Mouse (Mus musculus): ENCODE results near the gene Rapgef6. TPM values are rescaled to one million over a fixed set of nuclear protein-coding genes. Genes with fewer than 3 reads are reported as not detected.

The Rapgef6 gene
- total and polyA plus RNA-seq, 2 experiments from 2014 or later, result 23.5 to 64.5 TPM

DNA sequence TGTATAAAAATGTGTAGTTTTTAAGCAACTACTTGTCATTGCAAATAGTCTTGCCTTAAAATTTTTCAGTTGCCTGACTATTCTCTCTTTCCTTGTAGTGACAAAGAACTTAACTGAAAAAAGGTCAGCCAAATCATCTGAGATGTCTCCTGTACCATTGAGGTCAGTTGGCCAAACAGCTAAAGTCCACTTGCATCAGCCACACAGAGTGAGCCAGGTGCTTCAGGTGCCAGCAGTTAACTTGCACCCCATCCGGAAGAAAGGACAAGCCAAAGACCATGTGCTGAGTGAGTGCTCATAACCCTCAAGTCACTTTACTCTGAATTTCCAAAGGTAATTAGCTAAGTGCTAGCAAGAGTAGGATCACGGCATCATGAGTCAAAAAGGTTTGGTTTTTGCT, 156.5 kb downstream of the Rapgef6 start:
- Histone ChIP-seq H3K27me3 (ENCODE audit: insufficient read depth, low read length) (no peaks in the 10 kb centered on the region), H3K9ac (no peak overlapping the region), H3K27ac (ENCODE audit: low read depth, low read length) (no peak overlapping the region), H3K36me3 (ENCODE audit: insufficient read depth) (peaks cover 37% of the 10 kb centered on the region), H3K9me3 (ENCODE audit: low read length) (no peaks in the 10 kb centered on the region), H3K4me2 (ENCODE audit: low read depth) (no peak overlapping the region), H3K4me3 (ENCODE audit: low read depth, low read length) (no peak overlapping the region), H3K4me1 (ENCODE audit: insufficient read depth) (no peaks in the 10 kb centered on the region)
- ATAC-seq (no peak), DNase-seq (no peak)
- no peak for TF ChIP-seq CTCF (IDR thresholded peaks at IDR 0.05; ENCODE audit: low read depth)
- 94% methylated on average over 2 of the region's 2 CpGs for WGBS

DNA sequence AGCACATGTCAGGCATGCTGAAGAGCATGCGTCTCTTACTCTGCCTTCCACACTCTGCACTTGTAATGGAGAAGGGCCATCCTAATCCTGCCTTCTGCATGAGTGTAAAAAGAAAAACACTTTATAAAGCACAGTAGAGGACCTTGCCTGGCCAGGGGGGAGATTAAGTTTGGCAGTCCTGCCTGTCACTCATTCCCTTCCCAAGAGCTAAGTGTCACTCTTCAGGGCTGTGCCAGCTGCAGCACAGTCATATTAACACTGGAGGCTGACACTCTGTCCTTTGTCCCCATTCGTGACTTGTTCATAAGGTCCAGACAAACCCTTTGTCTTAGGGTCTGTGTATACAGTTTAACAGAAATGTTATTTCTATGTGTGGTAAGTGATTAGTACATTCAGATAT, 162.2 kb downstream of the Rapgef6 start:
- ATAC-seq, result no peak
- DNase-seq, result no peak
- H3K36me3 ChIP-seq (ENCODE audit: insufficient read depth), result peaks cover 51% of the 10 kb centered on the region

DNA sequence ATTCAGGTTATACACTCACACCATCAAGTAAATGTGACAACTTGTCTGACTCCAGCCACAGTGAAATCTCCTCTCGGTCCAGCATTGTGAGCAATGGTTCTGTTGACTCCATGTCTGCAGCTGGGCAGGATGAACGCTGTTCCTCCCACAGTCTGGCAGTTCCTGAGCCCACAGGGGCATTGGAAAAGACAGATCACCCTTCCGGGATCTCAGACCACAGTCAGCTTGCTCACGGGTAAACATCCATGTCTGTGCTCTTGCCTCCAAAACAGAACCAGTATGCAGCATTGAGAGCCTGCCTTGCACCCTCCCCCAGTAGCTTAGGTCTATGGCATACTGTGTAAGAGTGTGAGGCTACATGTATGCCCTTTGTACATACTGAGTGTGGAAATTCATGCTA, 167.5 kb downstream of the Rapgef6 start:
- Histone ChIP-seq H3K4me3 (ENCODE audit: low read depth, low read length) (no peak overlapping the region), H3K9ac (no peak overlapping the region), H3K27me3 (ENCODE audit: insufficient read depth, low read length) (no peaks in the 10 kb centered on the region), H3K36me3 (ENCODE audit: insufficient read depth) (peaks cover 47% of the 10 kb centered on the region), H3K4me1 (ENCODE audit: insufficient read depth) (no peaks in the 10 kb centered on the region), H3K27ac (ENCODE audit: low read depth, low read length) (no peak overlapping the region), H3K9me3 (ENCODE audit: low read length) (no peaks in the 10 kb centered on the region), H3K4me2 (ENCODE audit: low read depth) (no peak overlapping the region)
- 86% methylated on average over 4 of the region's 4 CpGs for WGBS
- no peak for DNase-seq
- no peak for ATAC-seq
- TF ChIP-seq CTCF (IDR thresholded peaks at IDR 0.05; ENCODE audit: low read depth), result no peak

More for the DNA sequence above, 162.2 kb downstream of the Rapgef6 start:
- 64% methylated on average over 2 of the region's 2 CpGs for WGBS
- Histone ChIP-seq H3K4me1 (ENCODE audit: insufficient read depth) (no peaks in the 10 kb centered on the region), H3K4me2 (ENCODE audit: low read depth) (no peak overlapping the region), H3K9ac (no peak overlapping the region), H3K4me3 (ENCODE audit: low read depth, low read length) (no peak overlapping the region), H3K9me3 (ENCODE audit: low read length) (no peaks in the 10 kb centered on the region), H3K27ac (ENCODE audit: low read depth, low read length) (no peak overlapping the region), H3K27me3 (ENCODE audit: insufficient read depth, low read length) (no peaks in the 10 kb centered on the region)
- TF ChIP-seq CTCF (IDR thresholded peaks at IDR 0.05; ENCODE audit: low read depth), result no peak

GRCm38 (mm10) chr11:54691179-54691578, 168.5 kb downstream of the Rapgef6 start:
- Histone ChIP-seq H3K27ac (ENCODE audit: low read depth, low read length) (no peak overlapping the region), H3K4me2 (ENCODE audit: low read depth) (no peak overlapping the region), H3K27me3 (ENCODE audit: insufficient read depth, low read length) (no peaks in the 10 kb centered on the region), H3K9ac (no peak overlapping the region), H3K4me1 (ENCODE audit: insufficient read depth) (no peaks in the 10 kb centered on the region), H3K36me3 (ENCODE audit: insufficient read depth) (peaks cover 47% of the 10 kb centered on the region), H3K4me3 (ENCODE audit: low read depth, low read length) (no peak overlapping the region), H3K9me3 (ENCODE audit: low read length) (no peaks in the 10 kb centered on the region)
- ATAC-seq (no peak), DNase-seq (no peak)
- TF ChIP-seq CTCF (IDR thresholded peaks at IDR 0.05; ENCODE audit: low read depth), result no peak
- 85% methylated on average over 4 of the region's 4 CpGs for whole genome bisulfite sequencing

DNA sequence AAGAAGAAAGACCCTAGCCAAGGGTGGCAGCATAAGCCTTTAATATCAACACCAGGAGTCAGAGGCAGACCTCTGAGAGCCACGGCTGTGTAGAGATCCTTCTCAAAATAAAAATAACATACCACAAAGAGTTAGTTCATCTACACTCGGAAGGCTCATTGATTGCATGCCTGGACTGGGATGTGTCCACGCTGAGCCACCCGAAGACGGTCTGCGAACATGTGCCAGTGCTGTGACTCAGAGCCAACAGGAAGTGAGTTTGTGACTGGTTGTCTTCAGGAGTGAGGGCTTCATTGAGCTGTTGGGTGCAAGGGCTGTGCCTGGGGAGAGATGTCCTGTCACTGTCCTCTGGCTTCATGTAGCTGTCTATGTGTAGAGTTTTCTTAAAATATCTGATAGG, 171.0 kb downstream of the Rapgef6 start:
- ATAC-seq (no peak), DNase-seq (no peak)
- no peak for TF ChIP-seq CTCF (IDR thresholded peaks at IDR 0.05; ENCODE audit: low read depth)
- Histone ChIP-seq H3K27ac (ENCODE audit: low read depth, low read length) (no peak overlapping the region), H3K27me3 (ENCODE audit: insufficient read depth, low read length) (no peaks in the 10 kb centered on the region), H3K4me3 (ENCODE audit: low read depth, low read length) (no peak overlapping the region), H3K36me3 (ENCODE audit: insufficient read depth) (peaks cover 52% of the 10 kb centered on the region), H3K4me2 (ENCODE audit: low read depth) (no peak overlapping the region), H3K9ac (no peak overlapping the region), H3K4me1 (ENCODE audit: insufficient read depth) (no peaks in the 10 kb centered on the region), H3K9me3 (ENCODE audit: low read length) (no peaks in the 10 kb centered on the region)
- 87% methylated on average over 6 of the region's 6 CpGs for WGBS

DNA sequence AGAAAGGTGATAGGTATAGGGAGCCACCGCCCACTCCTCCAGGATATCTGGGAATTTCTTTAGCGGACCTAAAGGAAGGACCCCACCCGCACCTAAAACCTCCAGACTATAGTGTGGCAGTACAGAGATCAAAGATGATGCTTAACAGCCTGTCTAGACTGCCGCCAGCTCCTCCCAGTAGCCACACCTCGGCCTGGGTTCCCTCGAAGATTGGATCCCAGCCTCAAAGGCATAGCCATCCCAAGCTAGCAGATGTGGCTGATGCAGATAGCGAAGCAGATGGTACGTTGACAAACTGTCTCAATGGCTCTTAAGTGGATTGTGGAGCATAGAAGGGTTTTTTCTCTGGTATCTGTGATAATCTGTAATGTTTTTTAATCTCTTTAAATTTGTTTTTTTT, 171.6 kb downstream of the Rapgef6 start:
- Histone ChIP-seq H3K27ac (ENCODE audit: low read depth, low read length) (no peak overlapping the region), H3K4me2 (ENCODE audit: low read depth) (no peak overlapping the region), H3K9me3 (ENCODE audit: low read length) (no peaks in the 10 kb centered on the region), H3K9ac (no peak overlapping the region), H3K4me3 (ENCODE audit: low read depth, low read length) (no peak overlapping the region), H3K36me3 (ENCODE audit: insufficient read depth) (peaks cover 47% of the 10 kb centered on the region), H3K4me1 (ENCODE audit: insufficient read depth) (no peaks in the 10 kb centered on the region), H3K27me3 (ENCODE audit: insufficient read depth, low read length) (no peaks in the 10 kb centered on the region)
- TF ChIP-seq CTCF (IDR thresholded peaks at IDR 0.05; ENCODE audit: low read depth), result no peak
- WGBS, result 80% methylated on average over 8 of the region's 8 CpGs
- DNase-seq (no peak), ATAC-seq (no peak)

DNA sequence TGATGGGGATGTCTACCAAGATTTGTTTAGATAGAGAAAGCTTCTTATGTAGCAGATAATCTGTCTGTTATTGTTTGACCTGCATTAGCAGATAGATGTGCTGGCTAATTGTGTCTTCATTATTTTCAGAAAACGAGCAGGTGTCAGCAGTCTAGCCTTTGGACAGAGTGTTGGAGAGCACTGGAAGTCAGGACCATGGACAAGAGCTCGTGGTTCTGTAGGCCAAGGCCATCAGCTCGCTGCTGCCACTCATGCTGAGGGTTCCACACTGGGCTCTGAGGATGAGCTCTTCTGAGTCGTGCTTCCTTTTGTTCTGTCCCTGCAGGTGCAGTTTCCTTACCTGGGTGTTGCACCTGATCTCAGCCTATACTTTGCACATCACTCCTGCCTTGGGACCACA, 173.3 kb downstream of the Rapgef6 start:
- H3K4me3 ChIP-seq (ENCODE audit: low read depth, low read length), result no peak overlapping the region
- TF ChIP-seq CTCF (IDR thresholded peaks at IDR 0.05; ENCODE audit: low read depth), result no peak
- no peak overlapping the region for H3K4me2 ChIP-seq (ENCODE audit: low read depth)
- no peak for ATAC-seq
- H3K27ac ChIP-seq (ENCODE audit: low read depth, low read length), result no peak overlapping the region
- WGBS, result 68% methylated on average over 4 of the region's 4 CpGs
- no peak overlapping the region for H3K9ac ChIP-seq
- no peaks in the 10 kb centered on the region for H3K4me1 ChIP-seq (ENCODE audit: insufficient read depth)
- H3K36me3 ChIP-seq (ENCODE audit: insufficient read depth), result peaks cover 36% of the 10 kb centered on the region
- no peaks in the 10 kb centered on the region for H3K27me3 ChIP-seq (ENCODE audit: insufficient read depth, low read length)
- DNase-seq, result no peak
- no peaks in the 10 kb centered on the region for H3K9me3 ChIP-seq (ENCODE audit: low read length)

DNA sequence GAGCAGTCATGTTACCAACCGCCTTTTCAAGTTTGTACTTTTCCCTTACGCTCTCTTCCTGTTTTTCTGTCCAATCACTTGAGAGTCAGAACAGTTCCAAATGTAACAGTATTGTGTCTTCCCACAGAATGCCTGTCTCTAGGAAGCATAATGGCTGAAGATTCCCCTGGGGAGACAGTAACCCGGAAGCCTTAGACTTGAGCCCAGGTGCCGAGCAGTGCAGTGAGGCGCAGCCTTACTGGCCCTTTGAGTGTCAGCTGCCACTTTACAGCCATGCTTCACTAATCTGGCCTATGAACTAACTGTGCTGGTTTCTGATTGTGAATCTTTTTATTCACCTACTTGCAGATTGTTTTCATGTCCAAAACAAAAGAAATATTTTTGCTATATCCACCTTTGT, 175.0 kb downstream of the Rapgef6 start:
- ATAC-seq (no peak), DNase-seq (no peak)
- Histone ChIP-seq H3K9me3 (ENCODE audit: low read length) (no peaks in the 10 kb centered on the region), H3K4me3 (ENCODE audit: low read depth, low read length) (no peak overlapping the region), H3K27ac (ENCODE audit: low read depth, low read length) (no peak overlapping the region), H3K27me3 (ENCODE audit: insufficient read depth, low read length) (no peaks in the 10 kb centered on the region), H3K4me1 (ENCODE audit: insufficient read depth) (no peaks in the 10 kb centered on the region), H3K4me2 (ENCODE audit: low read depth) (no peak overlapping the region), H3K36me3 (ENCODE audit: insufficient read depth) (peaks cover 30% of the 10 kb centered on the region), H3K9ac (no peak overlapping the region)
- no peak for TF ChIP-seq CTCF (IDR thresholded peaks at IDR 0.05; ENCODE audit: low read depth)
- 88% methylated on average over 5 of the region's 5 CpGs for WGBS
